Mouse (Mus musculus): Measurements from ENCODE around the gene Ikzf3. TPM values are rescaled to one million over a fixed set of nuclear protein-coding genes. Genes with fewer than 3 reads are reported as not detected.
A peak's percentile ranks its signal among the peaks of the same experiment; 100 is the strongest.

Gene Ikzf3
- total and polyA plus RNA-seq, 2 experiments from 2014 or later = 0.20 TPM; not detected in 1

DNA sequence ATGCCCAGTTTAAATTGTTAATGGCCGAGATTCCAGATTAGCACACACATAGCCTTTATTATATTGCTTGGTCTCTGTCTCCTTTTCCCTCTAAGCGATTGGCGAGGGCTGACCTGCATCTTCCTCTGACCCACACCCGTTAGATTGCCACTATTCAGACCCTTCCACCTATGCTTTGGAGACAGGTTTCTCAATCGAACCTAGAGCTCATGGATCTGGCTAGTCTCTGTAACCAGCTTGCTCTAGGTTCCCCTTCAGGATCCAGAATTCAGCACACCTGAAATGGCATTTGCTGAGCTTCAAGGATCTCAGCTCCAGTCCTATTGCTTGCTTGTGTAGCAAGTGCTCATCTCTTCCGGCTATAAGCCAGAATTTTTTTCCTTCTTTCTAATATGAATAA is 23.6 kb upstream of the Ikzf3 start:
- no peak for TF ChIP-seq CTCF (IDR thresholded peaks at IDR 0.05; ENCODE audit: low read depth)
- Histone ChIP-seq H3K9me3 (ENCODE audit: low read length) (no peaks in the 10 kb centered on the region), H3K4me3 (ENCODE audit: low read length) (no peak overlapping the region), H3K4me2 (ENCODE audit: low read depth, low read length) (no peak overlapping the region), H3K27me3 (ENCODE audit: insufficient read depth, low read length) (no peaks in the 10 kb centered on the region), H3K27ac (no peak overlapping the region), H3K36me3 (ENCODE audit: insufficient read depth, low read length) (no peaks in the 10 kb centered on the region), H3K4me1 (ENCODE audit: insufficient read depth, low read length) (no peaks in the 10 kb centered on the region), H3K9ac (replicated peaks; ENCODE audit: low read length) (no peak overlapping the region)
- WGBS = 79% methylated on average over 6 of the region's 6 CpGs
- DNase-seq (ENCODE audit: low spot score) (no peak), ATAC-seq (no peak)

- Histone ChIP-seq H3K4me1 (ENCODE audit: insufficient read depth, low read length) (no peaks in the 10 kb centered on the region), H3K27ac (no peak overlapping the region), H3K36me3 (ENCODE audit: insufficient read depth, low read length) (no peaks in the 10 kb centered on the region)
Measured at GRCm38 (mm10) chr11:98568326-98568725, 22.5 kb upstream of the Ikzf3 start.

DNA sequence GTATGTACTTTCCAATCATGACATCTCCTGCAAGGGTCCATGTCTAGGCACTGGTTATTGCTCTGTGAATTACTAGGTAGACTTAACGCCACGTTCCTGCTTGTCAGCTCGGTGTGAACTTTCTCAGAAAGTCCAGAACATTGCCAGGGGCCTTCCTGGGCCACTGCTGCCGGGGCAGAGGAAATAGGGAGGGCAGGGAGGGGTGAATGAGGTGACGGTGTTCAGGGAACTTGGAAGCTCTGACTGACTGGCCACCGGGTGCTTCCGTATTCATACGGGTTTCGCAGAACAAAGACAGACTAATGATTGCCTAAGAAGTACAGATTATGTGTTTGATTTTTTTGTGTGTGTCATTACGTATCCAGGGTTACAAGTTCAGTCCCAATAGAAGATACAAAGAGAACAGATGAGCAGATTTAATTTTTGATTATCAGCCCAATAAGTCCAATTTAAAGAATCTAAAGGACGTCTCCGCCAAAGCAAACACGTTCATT is 18.1 kb upstream of the Ikzf3 start:
- 73% methylated on average over 13 of the region's 13 CpGs for WGBS
- H3K4me3 ChIP-seq (ENCODE audit: low read length) = no peak overlapping the region
- no peak overlapping the region for H3K9ac ChIP-seq (replicated peaks; ENCODE audit: low read length)
- H3K27me3 ChIP-seq (ENCODE audit: insufficient read depth, low read length) = no peaks in the 10 kb centered on the region
- no peaks in the 10 kb centered on the region for H3K9me3 ChIP-seq (ENCODE audit: low read length)
- no peak for TF ChIP-seq CTCF (IDR thresholded peaks at IDR 0.05; ENCODE audit: low read depth)
- no peak overlapping the region for H3K27ac ChIP-seq
- H3K36me3 ChIP-seq (ENCODE audit: insufficient read depth, low read length) = no peaks in the 10 kb centered on the region
- DNase-seq (ENCODE audit: low spot score) = no peak
- H3K4me1 ChIP-seq (ENCODE audit: insufficient read depth, low read length) = no peaks in the 10 kb centered on the region
- no peak for ATAC-seq
- no peak overlapping the region for H3K4me2 ChIP-seq (ENCODE audit: low read depth, low read length)

More at GRCm38 (mm10) chr11:98568326-98568725, 22.5 kb upstream of the Ikzf3 start:
- WGBS = 91% methylated on average over 8 of the region's 8 CpGs
- no peak overlapping the region for H3K4me2 ChIP-seq (ENCODE audit: low read depth, low read length)
- no peak overlapping the region for H3K4me3 ChIP-seq (ENCODE audit: low read length)
- no peak overlapping the region for H3K9ac ChIP-seq (replicated peaks; ENCODE audit: low read length)
- ATAC-seq (no peak), DNase-seq (ENCODE audit: low spot score) (no peak)
- H3K27me3 ChIP-seq (ENCODE audit: insufficient read depth, low read length) = no peaks in the 10 kb centered on the region
- TF ChIP-seq CTCF (IDR thresholded peaks at IDR 0.05; ENCODE audit: low read depth) = peak; percentile 43; the same call in 1 of the 2 replicates
- no peaks in the 10 kb centered on the region for H3K9me3 ChIP-seq (ENCODE audit: low read length)

- H3K4me2 ChIP-seq (ENCODE audit: low read depth, low read length) = no peak overlapping the region
Measured at GRCm38 (mm10) chr11:98563025-98563424, 17.2 kb upstream of the Ikzf3 start.

GRCm38 (mm10) chr11:98560942-98561341 is 15.1 kb upstream of the Ikzf3 start:
- no peaks in the 10 kb centered on the region for H3K9me3 ChIP-seq (ENCODE audit: low read length)
- no peaks in the 10 kb centered on the region for H3K36me3 ChIP-seq (ENCODE audit: insufficient read depth, low read length)
- H3K9ac ChIP-seq (replicated peaks; ENCODE audit: low read length) = no peak overlapping the region
- 0 out of 2 replicates have a peak, but pooled peaks cover 4% of the 10 kb centered on the region for H3K27me3 ChIP-seq (ENCODE audit: insufficient read depth, low read length)
- ATAC-seq = no peak
- H3K27ac ChIP-seq = no peak overlapping the region
- H3K4me1 ChIP-seq (ENCODE audit: insufficient read depth, low read length) = no peaks in the 10 kb centered on the region
- no peak for TF ChIP-seq CTCF (IDR thresholded peaks at IDR 0.05; ENCODE audit: low read depth)
- H3K4me2 ChIP-seq (ENCODE audit: low read depth, low read length) = no peak overlapping the region
- H3K4me3 ChIP-seq (ENCODE audit: low read length) = no peak overlapping the region
- WGBS = 42% methylated on average over 7 of the region's 7 CpGs
- DNase-seq (ENCODE audit: low spot score) = no peak

More at GRCm38 (mm10) chr11:98563025-98563424, 17.2 kb upstream of the Ikzf3 start:
- ATAC-seq (no peak), DNase-seq (ENCODE audit: low spot score) (no peak)
- TF ChIP-seq CTCF (IDR thresholded peaks at IDR 0.05; ENCODE audit: low read depth) = no peak
- WGBS = 87% methylated on average over 3 of the region's 3 CpGs
- H3K9ac ChIP-seq (replicated peaks; ENCODE audit: low read length) = no peak overlapping the region
- H3K4me3 ChIP-seq (ENCODE audit: low read length) = no peak overlapping the region
- H3K4me1 ChIP-seq (ENCODE audit: insufficient read depth, low read length) = no peaks in the 10 kb centered on the region
- H3K9me3 ChIP-seq (ENCODE audit: low read length) = no peaks in the 10 kb centered on the region
- no peak overlapping the region for H3K27ac ChIP-seq
- H3K36me3 ChIP-seq (ENCODE audit: insufficient read depth, low read length) = no peaks in the 10 kb centered on the region
- 0 out of 2 replicates have a peak, but pooled peaks cover 2% of the 10 kb centered on the region for H3K27me3 ChIP-seq (ENCODE audit: insufficient read depth, low read length)

DNA sequence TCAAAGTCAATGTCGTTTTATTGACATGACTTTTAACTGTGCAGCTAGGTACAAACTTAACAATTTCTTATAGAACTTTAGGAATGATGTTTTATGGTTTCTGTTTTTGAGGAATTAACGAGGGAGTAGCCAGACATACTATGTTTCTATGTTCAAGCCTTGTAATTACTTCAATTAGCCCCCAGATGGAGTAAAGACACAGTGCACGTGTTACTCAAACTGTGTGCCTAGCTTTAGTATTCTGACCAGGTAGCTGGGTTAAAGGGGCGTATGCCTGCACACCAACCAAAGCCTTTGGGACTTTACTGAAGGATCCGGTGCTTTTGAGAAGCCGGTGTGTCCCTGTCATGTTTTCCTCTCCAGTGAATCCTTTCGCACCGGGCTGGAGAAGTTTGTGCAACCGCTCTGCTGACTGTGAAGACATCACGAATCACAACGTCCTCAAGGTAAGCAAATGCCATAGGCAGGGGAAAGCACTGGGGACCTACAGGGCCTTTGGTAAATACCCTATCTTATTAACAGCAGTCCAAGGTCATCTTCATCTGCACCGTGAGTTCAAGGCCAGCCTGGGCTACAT is 9.4 kb upstream of the Ikzf3 start:
- 55% methylated on average over 12 of the region's 12 CpGs for WGBS
- peak; percentile 54 for TF ChIP-seq CTCF (IDR thresholded peaks at IDR 0.05; ENCODE audit: low read depth)

GRCm38 (mm10) chr11:98553966-98554365 is 8.1 kb upstream of the Ikzf3 start:
- Histone ChIP-seq H3K27me3 (ENCODE audit: insufficient read depth, low read length) (peaks cover 12% of the 10 kb centered on the region), H3K9ac (replicated peaks; ENCODE audit: low read length) (no peak overlapping the region), H3K36me3 (ENCODE audit: insufficient read depth, low read length) (no peaks in the 10 kb centered on the region), H3K27ac (no peak overlapping the region), H3K4me1 (ENCODE audit: insufficient read depth, low read length) (peaks cover 7% of the 10 kb centered on the region; the same call in 1 of the 2 replicates), H3K9me3 (ENCODE audit: low read length) (no peaks in the 10 kb centered on the region), H3K4me3 (ENCODE audit: low read length) (no peak overlapping the region), H3K4me2 (ENCODE audit: low read depth, low read length) (no peak overlapping the region)
- TF ChIP-seq CTCF (IDR thresholded peaks at IDR 0.05; ENCODE audit: low read depth) = no peak
- 91% methylated on average over 4 of the region's 4 CpGs for WGBS
- no peak for ATAC-seq
- no peak for DNase-seq (ENCODE audit: low spot score)

More for the DNA sequence above, 9.4 kb upstream of the Ikzf3 start:
- Histone ChIP-seq H3K4me2 (ENCODE audit: low read depth, low read length) (no peak overlapping the region), H3K9me3 (ENCODE audit: low read length) (no peaks in the 10 kb centered on the region), H3K27me3 (ENCODE audit: insufficient read depth, low read length) (peaks cover 5% of the 10 kb centered on the region; the same call in 1 of the 2 replicates), H3K4me3 (ENCODE audit: low read length) (no peak overlapping the region), H3K9ac (replicated peaks; ENCODE audit: low read length) (no peak overlapping the region), H3K4me1 (ENCODE audit: insufficient read depth, low read length) (peaks cover 7% of the 10 kb centered on the region; the same call in 1 of the 2 replicates), H3K36me3 (ENCODE audit: insufficient read depth, low read length) (no peaks in the 10 kb centered on the region), H3K27ac (no peak overlapping the region)
- DNase-seq (ENCODE audit: low spot score) = peak; percentile 32
- no peak for ATAC-seq
